Mouse (Mus musculus) midbrain, embryonic 16.5 days (tissue): ENCODE results near the gene Lce1m. TPM values are rescaled to one million over a fixed set of nuclear protein-coding genes. Genes with fewer than 3 reads are reported as not detected.
"Not testable (repeated sequence)": the region's sequence is repeated elsewhere in the genome, so short reads cannot be mapped to it uniquely, and the experiment has no call there.

Source experiments
- ATAC-seq: fragments of 200-750 bp; cut with Nextera tagmentation; 2 replicates; pipeline ENCODE4 v1.8.0; 2017; ENCODE audit warnings: moderate TSS enrichment
- H3K27ac ChIP-seq: fragments of 300-500 bp; sonication (generic); 2 replicates; pipeline ENCODE4 v1.5.1; 2014; ENCODE audit warnings: mild to moderate bottlenecking, low read length, mixed read lengths
- H3K27me3 ChIP-seq: fragments of 300-500 bp; sonication (generic); 2 replicates; pipeline ENCODE4 v1.6.1; 2014; ENCODE audit warnings: low read depth, low read length, mixed read lengths; ENCODE audit not compliant: control insufficient read depth, insufficient read depth
- H3K36me3 ChIP-seq: fragments of 300-500 bp; sonication (generic); 2 replicates; pipeline ENCODE4 v1.6.1; 2014; ENCODE audit warnings: mild to moderate bottlenecking, low read length, moderate library complexity, mixed read lengths; ENCODE audit not compliant: control insufficient read depth, insufficient read depth
- H3K4me1 ChIP-seq: fragments of 300-500 bp; sonication (generic); 2 replicates; pipeline ENCODE4 v1.6.1; 2014; ENCODE audit warnings: mild to moderate bottlenecking, low read length, mixed read lengths; ENCODE audit not compliant: control insufficient read depth, insufficient read depth
- H3K4me2 ChIP-seq: fragments of 300-500 bp; sonication (generic); 2 replicates; pipeline ENCODE4 v1.6.1; 2014; ENCODE audit warnings: mild to moderate bottlenecking, low read length, mixed read lengths
- H3K4me3 ChIP-seq: fragments of 300-500 bp; sonication (generic); 2 replicates; pipeline ENCODE4 v1.5.1; 2014; ENCODE audit warnings: low read depth, mild to moderate bottlenecking, low read length, moderate library complexity, mixed read lengths
- H3K9ac ChIP-seq: fragments of 300-500 bp; sonication (generic); 2 replicates; pipeline ENCODE4 v1.6.1; 2014; ENCODE audit warnings: low read depth, low read length, mixed read lengths
- H3K9me3 ChIP-seq: fragments of 300-500 bp; sonication (generic); replicated peaks from 2 replicates; pipeline ENCODE4 v1.6.1; 2014; ENCODE audit warnings: mild to moderate bottlenecking, low read length, mixed read lengths; ENCODE audit not compliant: control insufficient read depth, poor library complexity, severe bottlenecking
- WGBS: fragments of 180-500 bp; shearing (Covaris S2); extraction: QIAGEN DNeasy Blood & Tissue Kit; methylation state at CpG from one replicate; pipeline ENCODE4 v1.1.7; 2014; 5-methylcytosine and 5-hydroxymethylcytosine counted together
- polyA plus RNA-seq: library from polyadenylated mRNA; unstranded; fragments of >200 nt; fragmentation: Nextera tagmentation; extraction: Ambion mirVana; gene quantifications from 2 replicates; pipeline ENCODE4 v1.2.1, GENCODE M21; 2015

The Lce1m gene
- not detected in 2 replicates for polyA plus RNA-seq

DNA sequence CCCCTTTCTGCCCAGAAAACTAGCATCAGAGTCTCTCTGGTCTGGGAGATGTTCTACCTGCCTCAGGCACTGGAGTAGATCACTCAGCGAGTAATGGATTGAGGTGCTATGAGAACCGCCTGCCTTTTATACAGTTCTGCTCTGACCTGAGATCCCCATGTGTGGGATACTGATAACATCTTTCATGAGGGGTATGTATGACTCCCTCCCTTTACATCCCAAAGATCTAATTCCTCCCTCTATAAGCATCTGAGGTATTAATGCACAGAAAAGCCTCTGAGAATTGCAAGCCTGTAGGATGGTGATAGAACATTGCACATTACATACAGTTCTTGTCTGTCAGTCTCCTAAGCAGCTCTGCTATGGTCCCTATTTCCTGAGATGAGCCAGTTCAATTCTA lies at the start of gene Lce1m:
Lce1m (minus strand) TSS at position 101 of the 400 bp plus-strand sequence.
- WGBS = 86% methylated on average over 2 of the region's 2 CpGs
- no peak for ATAC-seq

GRCm38 (mm10) chr3:93068523-93068922 lies 49.7 kb upstream of the Lce1m start, which contains the start of gene Gm4858:
TSS of gene Gm4858 (plus strand) at chr3:93068823.
- ATAC-seq, H3K4me2 ChIP-seq, H3K27me3 ChIP-seq: not testable (repeated sequence)

More for the DNA sequence above, at the start of gene Lce1m:
- H3K27me3 ChIP-seq = no peaks in the 10 kb centered on the region
- H3K4me2 ChIP-seq = no peak within 1 kb of the TSS
- no peak within 1 kb of the TSS for H3K27ac ChIP-seq
- H3K9me3 ChIP-seq = no peaks in the 10 kb centered on the region
- H3K36me3 ChIP-seq = no peaks in the 10 kb centered on the region
- no peak within 1 kb of the TSS for H3K4me3 ChIP-seq
- no peak within 1 kb of the TSS for H3K9ac ChIP-seq
- H3K4me1 ChIP-seq = peaks cover 6% of the 10 kb centered on the region; the same call in 1 of the 2 replicates

GRCm38 (mm10) chr3:93052826-93053474 lies 34.1 kb upstream of the Lce1m start:
- 54% methylated on average over 10 of the region's 10 CpGs for WGBS
- H3K9ac ChIP-seq = no peak overlapping the region
- H3K27me3 ChIP-seq = no peaks in the 10 kb centered on the region
- no peak overlapping the region for H3K27ac ChIP-seq
- H3K9me3 ChIP-seq = no peaks in the 10 kb centered on the region
- ATAC-seq = no peak
- no peak overlapping the region for H3K4me2 ChIP-seq
- H3K4me1 ChIP-seq = no peaks in the 10 kb centered on the region
- no peaks in the 10 kb centered on the region for H3K36me3 ChIP-seq
- no peak overlapping the region for H3K4me3 ChIP-seq

More at GRCm38 (mm10) chr3:93068523-93068922, 49.7 kb upstream of the Lce1m start, which contains the start of gene Gm4858:
- H3K9ac ChIP-seq, H3K27ac ChIP-seq, H3K36me3 ChIP-seq, H3K9me3 ChIP-seq, H3K4me1 ChIP-seq, H3K4me3 ChIP-seq: not testable (repeated sequence)

DNA sequence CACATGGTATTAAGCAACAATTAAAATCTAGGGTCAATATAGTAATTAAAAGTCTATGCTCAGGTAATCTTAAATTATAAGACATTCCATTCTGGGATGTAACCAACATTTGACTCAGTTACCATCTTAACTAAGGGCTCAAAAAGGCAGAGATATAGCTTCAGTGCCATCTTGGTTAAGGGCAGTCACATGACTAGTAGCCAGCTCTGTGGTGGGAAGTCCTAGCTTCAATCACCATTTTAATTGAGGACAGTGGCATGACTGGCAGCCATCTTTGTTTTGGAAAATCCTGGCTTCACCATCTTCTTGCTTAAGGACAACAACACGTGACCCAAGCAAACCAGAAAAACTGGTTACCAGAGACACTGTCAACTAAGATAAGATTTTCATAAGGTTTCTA lies 31.3 kb upstream of the Lce1m start:
- H3K27ac ChIP-seq = no peak overlapping the region
- no peak overlapping the region for H3K9ac ChIP-seq
- no peaks in the 10 kb centered on the region for H3K36me3 ChIP-seq
- 89% methylated on average over 1 of the region's 1 CpGs for WGBS
- no peaks in the 10 kb centered on the region for H3K9me3 ChIP-seq
- H3K4me1 ChIP-seq = no peaks in the 10 kb centered on the region
- no peak for ATAC-seq
- H3K4me3 ChIP-seq = no peak overlapping the region
- no peaks in the 10 kb centered on the region for H3K27me3 ChIP-seq
- H3K4me2 ChIP-seq = no peak overlapping the region

GRCm38 (mm10) chr3:93031450-93031849 lies 12.6 kb upstream of the Lce1m start:
- Histone ChIP-seq H3K36me3 (no peaks in the 10 kb centered on the region), H3K9me3 (no peaks in the 10 kb centered on the region), H3K4me2 (no peak overlapping the region), H3K27me3 (no peaks in the 10 kb centered on the region), H3K4me3 (no peak overlapping the region), H3K4me1 (no peaks in the 10 kb centered on the region), H3K9ac (no peak overlapping the region), H3K27ac (no peak overlapping the region)
- WGBS = 57% methylated on average over 5 of the region's 5 CpGs
- peak; percentile 98 for ATAC-seq

- Histone ChIP-seq H3K4me1 (no peaks in the 10 kb centered on the region), H3K36me3 (no peaks in the 10 kb centered on the region), H3K27me3 (no peaks in the 10 kb centered on the region), H3K4me2 (no peak overlapping the region), H3K9ac (no peak overlapping the region), H3K4me3 (no peak overlapping the region), H3K9me3 (no peaks in the 10 kb centered on the region), H3K27ac (no peak overlapping the region)
- WGBS = 93% methylated on average over 2 of the region's 2 CpGs
- ATAC-seq = no peak
Measured at GRCm38 (mm10) chr3:93025486-93025885, 6.6 kb upstream of the Lce1m start.

- WGBS = 80% methylated on average over 3 of the region's 3 CpGs
- Histone ChIP-seq H3K9ac (no peak overlapping the region), H3K9me3 (no peaks in the 10 kb centered on the region), H3K4me2 (no peak overlapping the region), H3K36me3 (no peaks in the 10 kb centered on the region), H3K27me3 (no peaks in the 10 kb centered on the region), H3K4me3 (no peak overlapping the region), H3K4me1 (no peaks in the 10 kb centered on the region), H3K27ac (no peak overlapping the region)
- no peak for ATAC-seq
Measured at GRCm38 (mm10) chr3:93023411-93024184, 4.7 kb upstream of the Lce1m start.

DNA sequence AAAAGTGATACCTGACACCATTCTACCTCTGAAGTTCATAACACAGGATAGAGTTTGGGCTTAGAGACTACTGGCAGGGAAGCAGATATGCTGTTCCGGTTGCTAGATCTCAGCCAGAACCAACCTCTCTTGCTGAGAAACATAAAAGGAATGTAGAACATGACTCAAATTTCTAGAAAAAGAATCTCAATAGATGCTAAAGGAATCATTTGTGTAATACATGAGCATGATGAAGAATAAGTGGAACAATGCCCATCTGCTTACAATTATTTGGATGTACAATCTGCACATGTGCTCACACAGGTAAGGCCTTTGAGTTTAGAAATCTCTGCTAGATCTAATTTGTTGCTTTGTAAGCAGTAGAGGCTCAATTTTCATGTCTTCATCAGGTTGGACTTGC lies 2.3 kb upstream of the Lce1m start:
- H3K4me3 ChIP-seq = no peak overlapping the region
- no peaks in the 10 kb centered on the region for H3K9me3 ChIP-seq
- ATAC-seq = no peak
- no peaks in the 10 kb centered on the region for H3K36me3 ChIP-seq
- no peaks in the 10 kb centered on the region for H3K4me1 ChIP-seq
- no peak overlapping the region for H3K27ac ChIP-seq
- no peaks in the 10 kb centered on the region for H3K27me3 ChIP-seq
- WGBS = 83% methylated on average over 1 of the region's 1 CpGs
- H3K9ac ChIP-seq = no peak overlapping the region
- no peak overlapping the region for H3K4me2 ChIP-seq

GRCm38 (mm10) chr3:93015460-93016104 lies 3.3 kb downstream of the Lce1m start, which contains the start of gene Crct1:
TSS of gene Crct1 (minus strand) at chr3:93015687.
- Histone ChIP-seq H3K4me1 (peaks cover 6% of the 10 kb centered on the region; the same call in 1 of the 2 replicates), H3K4me2 (peak within 1 kb of the TSS; percentile 75), H3K4me3 (peak within 1 kb of the TSS; percentile 54), H3K9me3 (no peaks in the 10 kb centered on the region), H3K27me3 (no peaks in the 10 kb centered on the region), H3K9ac (peak within 1 kb of the TSS; percentile 68), H3K27ac (peak within 1 kb of the TSS; percentile 63), H3K36me3 (no peaks in the 10 kb centered on the region)
- 53% methylated on average over 4 of the region's 4 CpGs for WGBS
- peak; percentile 19; the same call in 1 of the 2 replicates for ATAC-seq
